Mouse (Mus musculus) right cerebral cortex, postnatal 10 days (tissue): ENCODE measurements around the gene Setd5.
A peak's percentile ranks its signal among the peaks of the same experiment; 100 is the strongest.

ENCODE experiments used
- DNase-seq, 2 experiments: peaks; one replicate each; pipeline ENCODE4 v3.0.0; 2021; ENCODE audit warnings: low spot score in 2 of 2

Setd5 gene

GRCm38 (mm10) chr6:113184866-113185525 is 107.8 kb downstream of the Setd5 start:
- no peak for DNase-seq

GRCm38 (mm10) chr6:113193765-113194460 is 116.7 kb downstream of the Setd5 start:
- peak; percentile 66 to 69 for DNase-seq

- DNase-seq, result no peak
These were observed 117.3 kb downstream of the Setd5 start for GRCm38 (mm10) chr6:113194517-113194840.

- DNase-seq, result peak; percentile 69 to 80
These were observed 117.9 kb downstream of the Setd5 start, which contains the start of gene Lhfpl4 for GRCm38 (mm10) chr6:113194841-113195595. Gene Lhfpl4, minus strand, starts transcription at chr6:113195384.

- peak; percentile 41 to 56 for DNase-seq
These were observed 118.4 kb downstream of the Setd5 start for GRCm38 (mm10) chr6:113195596-113195992.
